Mouse (Mus musculus): ENCODE data around the gene Ap5b1.

DNA sequence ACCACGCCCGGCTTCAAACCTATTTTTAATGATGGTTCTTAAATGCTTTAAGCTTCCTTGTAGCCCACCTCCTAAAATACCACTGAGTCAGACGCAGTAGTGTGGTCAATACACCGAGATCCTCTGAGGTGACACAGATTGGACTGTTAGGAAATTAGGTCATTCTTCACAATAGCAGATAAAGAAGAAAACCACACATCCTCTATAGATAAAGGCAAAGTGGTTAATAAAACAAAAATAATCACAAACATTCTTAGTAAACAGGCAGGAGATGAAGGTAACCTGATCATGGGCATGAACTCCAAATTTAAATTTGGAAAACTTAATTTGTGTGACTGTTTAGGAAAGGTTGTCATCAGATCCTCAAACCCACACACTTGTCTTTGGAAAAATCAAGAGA is 52.2 kb downstream of the Ap5b1 start:
- TF ChIP-seq CTCF (conservative IDR thresholded peaks at IDR 0.05; ENCODE audit: low read length) (no peak), POU5F1 (IDR thresholded peaks at IDR 0.05; ENCODE audit: borderline replicate concordance, low read length) (no peak)
